Mouse (Mus musculus) kidney, embryonic 14.5 days (tissue): ENCODE measurements at regions not wholly inside any gene's neighbourhood (a gene's known extent, or its start where the extent isn't known, plus 50 kb on each side); places are given as distances from the start of the nearest gene placed in this dataset.

Source experiments
- ATAC-seq: fragments of 200-750 bp; cut with Nextera tagmentation; 2 replicates; pipeline ENCODE4 v1.8.0; 2017; ENCODE audit warnings: moderate number of reproducible peaks, mild to moderate bottlenecking, moderate TSS enrichment, moderate library complexity; ENCODE audit not compliant: low FRiP score, low TSS enrichment
- H3K27ac ChIP-seq: fragments of 300-500 bp; sonication (generic); 2 replicates; pipeline ENCODE4 v1.5.1; 2014; ENCODE audit warnings: low read depth, mild to moderate bottlenecking, low read length, moderate library complexity, mixed read lengths
- H3K27me3 ChIP-seq: fragments of 300-500 bp; sonication (generic); 2 replicates; pipeline ENCODE4 v1.6.1; 2014; ENCODE audit warnings: mild to moderate bottlenecking, low read length; ENCODE audit not compliant: control insufficient read depth, insufficient read depth
- H3K36me3 ChIP-seq: fragments of 300-500 bp; sonication (generic); 2 replicates; pipeline ENCODE4 v1.6.1; 2014; ENCODE audit warnings: low read length, mixed read lengths; ENCODE audit not compliant: control insufficient read depth, insufficient read depth
- H3K4me1 ChIP-seq: fragments of 300-500 bp; sonication (generic); 2 replicates; pipeline ENCODE4 v1.6.1; 2014; ENCODE audit warnings: low read length, mixed read lengths; ENCODE audit not compliant: control insufficient read depth, insufficient read depth
- H3K4me2 ChIP-seq: fragments of 300-500 bp; sonication (generic); replicated peaks from 2 replicates; pipeline ENCODE4 v1.6.1; 2014; ENCODE audit warnings: low read depth, mild to moderate bottlenecking, low read length
- H3K4me3 ChIP-seq: fragments of 300-500 bp; sonication (generic); 2 replicates; pipeline ENCODE4 v1.5.1; 2014; ENCODE audit warnings: mild to moderate bottlenecking, low read length
- H3K9ac ChIP-seq: fragments of 300-500 bp; sonication (generic); 2 replicates; pipeline ENCODE4 v1.6.1; 2014; ENCODE audit warnings: low read depth, mild to moderate bottlenecking, low read length, moderate library complexity
- H3K9me3 ChIP-seq: fragments of 300-500 bp; sonication (generic); 2 replicates; pipeline ENCODE4 v1.6.1; 2016; ENCODE audit warnings: low read length; ENCODE audit not compliant: control insufficient read depth
- WGBS: fragments of 180-500 bp; shearing (Covaris S2); extraction: QIAGEN DNeasy Blood & Tissue Kit; methylation state at CpG from one replicate; pipeline ENCODE4 v1.1.7; 2014; 5-methylcytosine and 5-hydroxymethylcytosine counted together

DNA sequence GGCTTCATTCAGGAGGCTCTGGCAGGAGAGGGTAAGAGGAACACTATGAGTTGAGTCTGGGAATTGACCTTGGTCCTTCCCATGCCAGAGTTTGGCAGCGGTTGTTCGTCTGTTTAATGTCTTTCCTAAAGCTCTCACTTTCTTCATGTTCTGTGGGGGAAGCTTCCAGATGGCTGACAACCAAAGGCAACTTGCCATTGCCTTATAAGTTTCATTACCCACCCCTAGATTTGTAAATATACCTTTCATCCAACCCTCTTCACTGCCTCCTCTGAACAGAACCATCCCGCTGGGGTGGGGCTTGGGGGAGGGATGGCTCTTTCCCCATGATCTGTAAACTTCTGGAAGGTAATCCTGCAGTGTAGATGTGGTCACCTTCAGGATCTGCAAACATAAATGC is 109.7 kb upstream of the Tmc3 start:
- no peak for ATAC-seq
- Histone ChIP-seq H3K4me1 (no peaks in the 10 kb centered on the region), H3K4me2 (no peak overlapping the region)

DNA sequence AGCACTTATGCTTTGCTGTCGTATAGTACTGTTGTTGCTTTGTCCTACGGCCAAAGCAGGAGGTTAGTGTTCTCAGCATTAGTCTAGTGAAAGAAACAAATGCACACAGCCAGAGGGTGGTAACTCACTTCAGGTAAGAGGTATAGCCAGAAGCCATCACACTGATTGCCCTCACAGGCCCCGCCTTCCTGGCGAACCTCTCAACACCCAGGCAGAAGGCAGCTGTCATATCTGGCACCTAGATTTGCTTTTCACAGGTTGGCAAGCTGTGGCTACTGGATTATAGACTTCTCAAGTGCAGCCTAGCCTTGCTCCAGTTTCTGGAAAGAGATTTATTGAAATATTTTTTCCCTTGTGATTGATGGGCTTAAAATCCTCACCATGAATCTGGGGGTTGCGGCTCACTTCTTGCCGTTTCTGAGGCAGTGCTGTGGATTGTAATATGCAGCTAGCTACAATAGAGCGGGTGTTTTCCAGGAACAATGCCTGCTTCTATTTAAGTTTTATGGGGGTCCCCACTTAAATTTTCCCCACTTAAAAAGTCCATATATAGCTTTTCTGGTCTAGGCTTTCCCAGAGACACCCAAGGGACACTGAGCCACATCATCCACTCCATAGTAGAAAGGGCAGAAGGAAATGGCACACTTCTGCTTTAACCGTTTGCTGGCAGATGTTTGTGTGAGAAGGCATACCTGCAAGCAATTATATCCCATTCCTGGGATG is 109.1 kb upstream of the Tmc3 start:
- WGBS, result 66% methylated on average over 8 of the region's 8 CpGs
- H3K4me2 ChIP-seq, result no peak overlapping the region
- no peaks in the 10 kb centered on the region for H3K36me3 ChIP-seq
- no peaks in the 10 kb centered on the region for H3K27me3 ChIP-seq
- no peaks in the 10 kb centered on the region for H3K9me3 ChIP-seq
- no peak overlapping the region for H3K27ac ChIP-seq
- no peak for ATAC-seq
- no peaks in the 10 kb centered on the region for H3K4me1 ChIP-seq
- H3K9ac ChIP-seq, result no peak overlapping the region
- no peak overlapping the region for H3K4me3 ChIP-seq

More for the DNA sequence above, 109.7 kb upstream of the Tmc3 start:
- no peak overlapping the region for H3K9ac ChIP-seq
- H3K27me3 ChIP-seq, result no peaks in the 10 kb centered on the region
- WGBS, result 54% methylated on average over 3 of the region's 3 CpGs
- no peaks in the 10 kb centered on the region for H3K9me3 ChIP-seq
- H3K4me3 ChIP-seq, result no peak overlapping the region
- no peaks in the 10 kb centered on the region for H3K36me3 ChIP-seq
- H3K27ac ChIP-seq, result no peak overlapping the region

DNA sequence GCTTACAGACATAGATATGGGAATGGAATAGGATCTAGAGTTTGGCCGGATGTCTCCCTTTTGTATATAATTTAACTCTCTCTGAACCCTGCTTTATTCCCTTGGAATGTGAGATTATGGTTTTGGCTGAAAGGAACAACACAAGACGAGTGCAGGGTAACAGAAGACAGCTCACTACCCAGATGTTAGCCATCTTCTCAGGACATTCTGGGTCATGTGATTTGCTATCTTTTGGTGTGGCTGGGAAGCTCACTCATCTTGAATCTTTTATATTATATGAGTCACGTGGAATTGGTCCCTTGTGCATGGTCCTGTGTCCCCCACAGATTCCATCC is 108.6 kb upstream of the Tmc3 start:
- H3K4me2 ChIP-seq, result no peak overlapping the region
- H3K4me1 ChIP-seq, result no peaks in the 10 kb centered on the region
- H3K4me3 ChIP-seq, result no peak overlapping the region
- 51% methylated on average over 3 of the region's 3 CpGs for WGBS
- no peak overlapping the region for H3K27ac ChIP-seq
- no peak for ATAC-seq
- H3K9me3 ChIP-seq, result no peaks in the 10 kb centered on the region
- H3K27me3 ChIP-seq, result no peaks in the 10 kb centered on the region
- no peak overlapping the region for H3K9ac ChIP-seq
- no peaks in the 10 kb centered on the region for H3K36me3 ChIP-seq

DNA sequence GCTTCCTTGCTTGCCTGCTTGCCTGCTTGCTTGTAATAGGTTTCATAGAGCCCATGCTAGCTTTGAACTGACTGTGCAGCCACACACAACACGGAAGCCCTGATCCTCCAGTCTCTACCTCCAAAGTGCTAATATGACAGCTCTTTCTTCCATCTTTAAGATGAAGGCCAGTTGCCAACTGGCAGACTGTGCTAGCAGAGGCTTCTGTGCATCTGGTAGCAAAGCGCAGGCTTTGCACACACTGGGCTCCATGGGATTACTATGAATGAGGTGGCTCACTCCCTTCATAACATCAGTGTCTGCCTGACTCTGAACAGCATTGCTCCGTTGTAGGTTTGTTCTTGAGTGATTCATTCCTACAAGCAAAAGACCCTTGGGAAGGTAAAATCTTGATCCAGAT is 107.9 kb upstream of the Tmc3 start:
- H3K27ac ChIP-seq, result no peak overlapping the region
- H3K4me1 ChIP-seq, result no peaks in the 10 kb centered on the region
- H3K9ac ChIP-seq, result no peak overlapping the region
- no peak overlapping the region for H3K4me2 ChIP-seq
- H3K36me3 ChIP-seq, result no peaks in the 10 kb centered on the region
- no peaks in the 10 kb centered on the region for H3K27me3 ChIP-seq
- 85% methylated on average over 3 of the region's 3 CpGs for WGBS
- no peaks in the 10 kb centered on the region for H3K9me3 ChIP-seq
- ATAC-seq, result no peak
- no peak overlapping the region for H3K4me3 ChIP-seq

DNA sequence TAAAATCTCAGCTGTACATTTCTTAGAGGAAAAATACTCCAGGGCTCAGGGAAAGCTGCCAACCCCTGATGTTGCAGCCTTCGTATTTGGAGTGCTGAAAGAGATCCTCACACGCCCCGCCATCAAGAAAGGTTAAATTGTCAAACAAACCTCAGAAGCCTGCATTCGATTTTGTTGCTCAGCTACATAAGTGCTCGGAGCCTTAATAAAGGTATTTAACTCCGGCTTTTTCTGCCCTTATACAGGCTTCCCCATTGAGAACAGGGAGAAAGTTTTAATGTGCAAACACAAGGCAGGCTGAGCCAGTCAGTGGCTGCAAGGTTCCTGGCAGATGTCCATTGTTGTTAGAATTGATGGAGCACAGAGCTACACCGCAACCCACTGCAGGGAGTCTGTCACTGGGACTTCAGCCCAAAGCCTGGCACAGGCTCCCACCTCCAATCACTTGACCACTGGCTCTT is 107.0 kb upstream of the Tmc3 start:
- no peak for ATAC-seq
- Histone ChIP-seq H3K9me3 (no peaks in the 10 kb centered on the region), H3K36me3 (no peaks in the 10 kb centered on the region), H3K27me3 (no peaks in the 10 kb centered on the region), H3K4me3 (no peak overlapping the region), H3K4me2 (no peak overlapping the region), H3K27ac (no peak overlapping the region), H3K4me1 (no peaks in the 10 kb centered on the region), H3K9ac (no peak overlapping the region)
- 57% methylated on average over 7 of the region's 7 CpGs for WGBS

DNA sequence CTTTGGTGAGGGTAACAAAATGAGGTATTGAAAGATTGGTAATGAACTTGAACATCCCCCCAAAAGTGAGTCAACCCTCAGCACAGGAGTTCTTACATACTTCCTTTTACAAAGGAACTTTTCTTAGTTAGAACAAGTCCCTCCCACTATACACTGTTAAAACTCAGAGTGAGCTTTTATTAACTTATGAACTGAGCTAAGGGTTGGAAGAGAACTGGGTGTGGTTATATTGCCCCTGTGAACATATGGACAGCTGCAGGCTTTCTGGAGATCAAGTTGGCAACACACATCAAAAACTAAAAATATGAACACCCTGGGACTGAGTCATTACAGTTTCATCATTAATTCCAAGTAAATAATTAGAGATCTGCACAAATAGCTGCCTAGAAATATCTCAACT is 103.1 kb upstream of the Tmc3 start:
- Histone ChIP-seq H3K9ac (no peak overlapping the region), H3K36me3 (no peaks in the 10 kb centered on the region), H3K4me3 (no peak overlapping the region), H3K9me3 (no peaks in the 10 kb centered on the region), H3K4me2 (no peak overlapping the region), H3K4me1 (no peaks in the 10 kb centered on the region), H3K27ac (no peak overlapping the region), H3K27me3 (no peaks in the 10 kb centered on the region)
- ATAC-seq, result no peak

DNA sequence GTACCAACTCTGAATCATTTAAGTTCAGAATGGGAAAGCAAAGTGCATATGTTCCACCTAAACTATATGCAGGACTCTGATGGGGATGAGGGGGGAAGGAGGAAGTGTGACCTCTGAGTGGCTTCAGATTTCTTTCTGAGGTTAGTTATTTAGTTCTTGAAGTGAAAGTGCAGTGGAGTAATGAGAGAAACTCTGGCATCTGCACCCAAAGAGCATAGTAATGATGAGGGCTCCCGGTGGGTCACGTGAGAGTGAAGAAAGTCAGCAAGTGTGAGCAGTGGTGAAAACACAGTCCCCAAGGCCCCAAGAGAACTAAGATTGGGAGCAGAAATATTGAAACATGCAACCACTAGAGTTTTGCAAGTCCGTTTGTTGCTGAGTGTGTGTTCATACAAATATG is 102.5 kb upstream of the Tmc3 start:
- WGBS, result 69% methylated on average over 3 of the region's 3 CpGs
- H3K27ac ChIP-seq, result no peak overlapping the region
- no peak overlapping the region for H3K9ac ChIP-seq
- no peaks in the 10 kb centered on the region for H3K36me3 ChIP-seq
- no peaks in the 10 kb centered on the region for H3K9me3 ChIP-seq
- H3K27me3 ChIP-seq, result no peaks in the 10 kb centered on the region
- H3K4me2 ChIP-seq, result no peak overlapping the region
- ATAC-seq, result no peak
- no peaks in the 10 kb centered on the region for H3K4me1 ChIP-seq
- H3K4me3 ChIP-seq, result no peak overlapping the region

DNA sequence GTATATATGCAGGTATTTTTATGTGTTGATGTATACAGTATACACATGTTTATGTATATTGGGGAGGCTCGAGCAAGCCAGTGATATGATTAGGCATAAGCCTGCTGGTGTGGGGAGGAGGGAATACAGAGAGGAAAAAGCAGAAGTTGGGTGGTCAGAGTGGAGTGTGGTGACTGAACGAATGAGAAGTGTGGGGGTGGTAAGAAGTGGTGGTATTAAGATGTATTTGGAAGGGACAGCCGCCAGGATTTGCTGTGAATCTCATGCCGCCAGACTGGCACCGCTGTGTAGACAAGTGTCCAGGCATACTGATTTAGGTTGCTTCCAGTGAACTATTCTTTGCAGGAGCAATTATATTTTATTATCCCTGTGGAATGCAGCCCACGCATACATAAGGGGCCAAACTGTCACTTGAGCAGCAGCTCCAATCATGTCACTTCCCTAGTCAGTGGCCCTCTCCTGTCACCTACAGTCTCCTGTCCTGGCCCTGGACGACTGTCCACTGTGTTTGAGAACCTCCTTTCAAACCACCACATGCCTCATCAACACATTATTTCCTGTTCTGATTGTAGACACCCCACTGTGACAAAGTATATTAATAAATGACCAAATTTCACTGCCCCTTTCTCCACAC is 101.9 kb upstream of the Tmc3 start:
- 34% methylated on average over 7 of the region's 7 CpGs for WGBS

DNA sequence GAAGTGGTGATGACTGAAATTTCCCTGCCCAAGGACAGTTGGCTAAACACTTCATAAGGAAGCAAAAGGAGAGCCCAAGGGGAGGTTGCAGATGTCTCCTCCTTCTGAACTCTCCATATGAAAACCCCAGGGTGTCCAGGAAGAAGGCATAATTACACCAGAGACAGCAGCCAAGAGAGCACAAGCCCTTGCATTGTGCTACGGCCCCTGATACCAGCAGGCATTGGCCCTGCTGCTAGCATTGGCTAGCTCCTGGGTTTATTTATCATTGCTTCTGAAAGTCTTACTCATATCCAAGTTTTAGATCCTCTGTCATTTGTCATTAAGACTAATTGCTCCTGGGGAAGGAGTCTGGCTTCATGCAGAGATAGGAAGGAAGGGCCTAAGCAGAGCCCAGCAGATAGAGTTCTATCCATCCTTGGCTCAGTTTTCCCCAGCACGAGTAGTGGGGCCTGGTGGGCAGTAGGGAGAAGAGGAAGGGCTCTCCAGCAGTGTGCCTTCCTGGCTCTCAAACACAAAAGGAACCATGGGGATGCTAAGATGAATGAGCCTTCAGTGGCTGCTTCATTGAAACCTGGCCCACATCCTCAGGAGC is 98.5 kb upstream of the Tmc3 start:
- no peak for ATAC-seq
- H3K9ac ChIP-seq, result no peak overlapping the region
- no peak overlapping the region for H3K4me3 ChIP-seq
- H3K27ac ChIP-seq, result no peak overlapping the region
- no peaks in the 10 kb centered on the region for H3K27me3 ChIP-seq
- WGBS, result 77% methylated on average over 2 of the region's 2 CpGs
- no peaks in the 10 kb centered on the region for H3K36me3 ChIP-seq
- H3K4me2 ChIP-seq, result no peak overlapping the region
- H3K9me3 ChIP-seq, result no peaks in the 10 kb centered on the region
- H3K4me1 ChIP-seq, result no peaks in the 10 kb centered on the region

More for the DNA sequence above, 101.9 kb upstream of the Tmc3 start:
- Histone ChIP-seq H3K4me2 (no peak overlapping the region), H3K4me3 (no peak overlapping the region), H3K36me3 (no peaks in the 10 kb centered on the region), H3K9me3 (no peaks in the 10 kb centered on the region), H3K27me3 (no peaks in the 10 kb centered on the region), H3K4me1 (no peaks in the 10 kb centered on the region), H3K9ac (no peak overlapping the region), H3K27ac (no peak overlapping the region)
- peak; percentile 35; the same call in 1 of the 2 replicates for ATAC-seq
